Mouse (Mus musculus) olfactory bulb, adult 2 months (tissue): Measurements from ENCODE around the gene Soat1.

Experiments
- CTCF ChIP-seq: fragments of 200-500 bp; IDR thresholded peaks from 2 replicates; pipeline ENCODE4 v1.5.1; 2012; ENCODE audit warnings: low read depth, mild to moderate bottlenecking, low read length, moderate library complexity; ENCODE audit not compliant: insufficient read depth
- POLR2A ChIP-seq: fragments of 200-500 bp; IDR thresholded peaks from 2 replicates; pipeline ENCODE4 v1.6.1; 2012; ENCODE audit warnings: mild to moderate bottlenecking, low read depth, low read length, moderate library complexity; ENCODE audit not compliant: insufficient read depth

- TF ChIP-seq CTCF = no peak
- TF ChIP-seq POLR2A = no peak
These were observed 87.9 kb downstream of the Soat1 start for GRCm38 (mm10) chr1:156386232-156386631.
